In genomic region chr12:102799528-102799927, GRCm38 (mm10) we compare ENCODE assay signal across 26 mouse cellular contexts. TPM values are rescaled to one million over a fixed set of nuclear protein-coding genes. Genes with fewer than 3 reads are reported as not detected.
DNase-seq lines count a peak whose midpoint lies in the region; ATAC-seq and TF ChIP-seq lines count a peak whose summit lies in the region.
"Had no signal": no experiment of that assay in that cellular context is flagged by ENCODE, and none has a peak within 500 bp of the region (broad histone marks: within the 10 kb centered on the region; RNA-seq: fewer than 3 reads in every experiment).

No protein-coding gene starts in this region.

- no peak for TF ChIP-seq RAD21 in MEL (IDR thresholded peaks at IDR 0.05; ENCODE audit: low read depth, low read length)

- peak; percentile 38; the same call in 1 of the 2 replicates for ATAC-seq in megakaryocyte, adult 5-6 weeks (ENCODE audit: poor library complexity, severe bottlenecking)
- ATAC-seq: forebrain, embryonic 13.5 days; forebrain, postnatal 0 days; Patski had no signal

- H3K27me3 ChIP-seq in MEL (ENCODE audit: control insufficient read depth in 1 of 2, insufficient read depth in 2 of 2, low read length in 2 of 2), result no peaks in the 10 kb centered on the region
- H3K27me3 ChIP-seq: forebrain, embryonic 13.5 days; heart, embryonic 12.5 days; Patski had no signal

- H3K9me3 ChIP-seq in MEL (replicated peaks; ENCODE audit: insufficient read depth, low read length), result no peaks in the 10 kb centered on the region
- H3K9me3 ChIP-seq: embryonic facial prominence, embryonic 10.5 days; forebrain, embryonic 13.5 days; heart, embryonic 12.5 days; hindbrain, embryonic 10.5 days had no signal

- H3K4me1 ChIP-seq in MEL (ENCODE audit: control insufficient read depth in 1 of 2, insufficient read depth in 2 of 2, low read length in 2 of 2), result peaks cover 2 to 8% of the 10 kb centered on the region in 2 experiments
- H3K4me1 ChIP-seq: embryonic facial prominence, embryonic 10.5 days; forebrain, embryonic 13.5 days; heart, embryonic 12.5 days; hindbrain, embryonic 10.5 days had no signal

- no peak overlapping the region for H3K9ac ChIP-seq in MEL (ENCODE audit: control insufficient read depth, low read depth, low read length, poor library complexity, severe bottlenecking)
- H3K9ac ChIP-seq: forebrain, embryonic 13.5 days; forebrain, postnatal 0 days; heart, embryonic 12.5 days; hindbrain, embryonic 14.5 days had no signal

- peak; percentile 36 for DNase-seq in thymus, postnatal 0 days (ENCODE audit: low spot score)
- DNase-seq in thymus, adult 18-20 months, result no peak
- peak; percentile 87 for DNase-seq in MEL (ENCODE audit: low read depth, low spot score)
- DNase-seq in urinary bladder, postnatal 36 days (ENCODE audit: low spot score in 2 of 2), result no peak
- DNase-seq in cerebellum, adult 9-10 months, result no peak
- DNase-seq: adrenal gland, adult 8-10 months; adrenal gland, postnatal 36 days; cerebellum, adult 11 months; cerebellum, adult 8-10 months; cerebellum, postnatal 25 days; forebrain, postnatal 0 days; gastrocnemius, postnatal 14 days had no signal

- H3K27ac ChIP-seq in MEL (ENCODE audit: control insufficient read depth, low read depth, low read length), result peak overlapping the region; percentile 33; the same call in 1 of the 2 replicates
- H3K27ac ChIP-seq: embryonic facial prominence, embryonic 10.5 days; forebrain, embryonic 13.5 days; hindbrain, embryonic 10.5 days; hindbrain, embryonic 14.5 days had no signal

- no peak for TF ChIP-seq POLR2A in MEL (IDR thresholded peaks at IDR 0.05; ENCODE audit: control insufficient read depth in 1 of 2, insufficient read depth in 1 of 2, low read depth in 1 of 2, low read length in 2 of 2, poor library complexity in 1 of 2)

- no peaks in the 10 kb centered on the region for H3K79me2 ChIP-seq in MEL (ENCODE audit: control insufficient read depth, insufficient read depth, low read length, poor library complexity)

- TF ChIP-seq CTCF in MEL (IDR thresholded peaks at IDR 0.05 in 2 of 3, conservative IDR thresholded peaks at IDR 0.05 in 1 of 3; ENCODE audit: control insufficient read depth in 1 of 3, insufficient read depth in 1 of 3, low read depth in 2 of 3, low read length in 3 of 3, poor library complexity in 1 of 3, severe bottlenecking in 1 of 3), result no peak

- H3K36me3 ChIP-seq in MEL (ENCODE audit: control insufficient read depth in 1 of 2, insufficient read depth in 2 of 2, low read length in 2 of 2), result peaks cover 10 to 15% of the 10 kb centered on the region in 2 experiments

- no peak overlapping the region for H3K4me3 ChIP-seq in MEL (ENCODE audit: control insufficient read depth in 1 of 2, insufficient read depth in 1 of 2, low read depth in 2 of 2, low read length in 2 of 2)
- H3K4me3 ChIP-seq: embryonic facial prominence, embryonic 10.5 days; forebrain, embryonic 13.5 days; heart, embryonic 12.5 days; hindbrain, embryonic 10.5 days had no signal

- peak; percentile 62 to 67 for TF ChIP-seq EP300 in MEL (IDR thresholded peaks at IDR 0.05; ENCODE audit: low read depth in 1 of 2, low read length in 2 of 2)

TF ChIP-seq in MEL, 35 proteins besides CTCF, POLR2A, EP300 and RAD21:
- TF ChIP-seq TAL1 (IDR thresholded peaks at IDR 0.05; ENCODE audit: low read length) (peak; percentile 43; the same call in 1 of the 2 replicates), NRF1 (IDR thresholded peaks at IDR 0.05; ENCODE audit: insufficient read depth, low read depth, low read length, poor library complexity, severe bottlenecking) (no peak), TCF12 (IDR thresholded peaks at IDR 0.05; ENCODE audit: low read depth, low read length) (peak; percentile 65), TBP (IDR thresholded peaks at IDR 0.05; ENCODE audit: low read depth, low read length) (no peak), GATA1 (IDR thresholded peaks at IDR 0.05; ENCODE audit: low read depth, low read length) (peak; percentile 64), ETS1 (IDR thresholded peaks at IDR 0.05; ENCODE audit: low read depth, low read length) (no peak), POLR2AphosphoS5 (IDR thresholded peaks at IDR 0.05; ENCODE audit: borderline replicate concordance, low read depth, low read length) (no peak), MXI1 (IDR thresholded peaks at IDR 0.05; ENCODE audit: low read depth, low read length) (0 out of 2 replicates have a peak, but pooled peaks have one; percentile 12), RCOR1 (IDR thresholded peaks at IDR 0.05; ENCODE audit: low read depth, low read length) (no peak), MAZ (IDR thresholded peaks at IDR 0.05; ENCODE audit: low read depth, low read length) (no peak), ZMIZ1 (IDR thresholded peaks at IDR 0.05; ENCODE audit: low read depth, low read length) (no peak), MYC (IDR thresholded peaks at IDR 0.05; ENCODE audit: low read depth, low read length) (no peak), MYB (IDR thresholded peaks at IDR 0.05; ENCODE audit: low read depth, low read length) (no peak), HCFC1 (IDR thresholded peaks at IDR 0.05; ENCODE audit: low read depth, low read length) (no peak), ELF1 (IDR thresholded peaks at IDR 0.05; ENCODE audit: low read depth, low read length) (no peak)

RNA-seq across cellular contexts. Expression of gene Gm20604, which starts 41.1 kb away (rescaled TPM):
- polyA plus RNA-seq in thymus, postnatal 0 days (2015; fragmentation: Nextera tagmentation; extraction: Ambion mirVana), result 19.0 and 19.3 TPM in 2 replicates
- total RNA-seq in MEL (2012; rRNA removed), result 6.9 and 8.8 TPM in 2 replicates
- 1 to 10 TPM in 1 of 2 experiments, not detected in 1; 7.9 TPM for polyA plus RNA-seq in MEL (2012; ENCODE audit: insufficient read depth in 1 of 2, insufficient read length in 2 of 2, low read depth in 1 of 2, low replicate concordance in 2 of 2, missing spikeins in 1 of 2)
- 10.0 and 10.6 TPM in 2 replicates for total RNA-seq in megakaryocyte, adult 5-6 weeks (2015)
- 3.3 and 5.4 TPM in 2 replicates for total RNA-seq in megakaryocyte, adult 5-6 weeks (2017)

RNA-seq across cellular contexts. Expression of gene Ubr7, which starts 41.8 kb away (rescaled TPM):
- polyA plus RNA-seq in thymus, postnatal 0 days (2015; fragmentation: Nextera tagmentation; extraction: Ambion mirVana), result 35.4 and 39.9 TPM in 2 replicates
- total RNA-seq in MEL (2012; rRNA removed), result 58.5 and 68.1 TPM in 2 replicates
- 10 to 100 TPM in 1 of 2 experiments, not detected in 1; 62.3 TPM for polyA plus RNA-seq in MEL (2012; ENCODE audit: insufficient read depth in 1 of 2, insufficient read length in 2 of 2, low read depth in 1 of 2, low replicate concordance in 2 of 2, missing spikeins in 1 of 2)
- total RNA-seq in megakaryocyte, adult 5-6 weeks (2015), result 15.8 and 21.5 TPM in 2 replicates
- 29.5 and 37.3 TPM in 2 replicates for total RNA-seq in megakaryocyte, adult 5-6 weeks (2017)

RNA-seq across cellular contexts. Expression of gene Gon7, which starts 41.9 kb away (rescaled TPM):
- polyA plus RNA-seq in thymus, postnatal 0 days (2015; fragmentation: Nextera tagmentation; extraction: Ambion mirVana), result 28.4 and 31.8 TPM in 2 replicates
- total RNA-seq in MEL (2012; rRNA removed), result 33.0 and 33.7 TPM in 2 replicates
- polyA plus RNA-seq in MEL (2012; ENCODE audit: insufficient read depth in 1 of 2, insufficient read length in 2 of 2, low read depth in 1 of 2, low replicate concordance in 2 of 2, missing spikeins in 1 of 2), result 100 to 1,000 TPM in 1 of 2 experiments, 10 to 100 TPM in 1; 31.3 to 129 TPM
- 22.2 and 26.1 TPM in 2 replicates for total RNA-seq in megakaryocyte, adult 5-6 weeks (2015)
- total RNA-seq in megakaryocyte, adult 5-6 weeks (2017), result 14.0 and 29.9 TPM in 2 replicates

RNA-seq across cellular contexts. Expression of gene Gm28051, which starts 42.0 kb away (rescaled TPM):
- polyA plus RNA-seq in thymus, postnatal 0 days (2015; fragmentation: Nextera tagmentation; extraction: Ambion mirVana), result not detected in 2 replicates
- total RNA-seq in MEL (2012; rRNA removed), result not detected in 2 replicates
- polyA plus RNA-seq in MEL (2012; ENCODE audit: insufficient read depth in 1 of 2, insufficient read length in 2 of 2, low read depth in 1 of 2, low replicate concordance in 2 of 2, missing spikeins in 1 of 2), result not detected
- not detected in 2 replicates for total RNA-seq in megakaryocyte, adult 5-6 weeks (2015)
- not detected in 2 replicates for total RNA-seq in megakaryocyte, adult 5-6 weeks (2017)
- total RNA-seq: adrenal gland, adult 8-10 months; adrenal gland, postnatal 36 days; ES-E14; forebrain, postnatal 0 days; gastrocnemius, adult 18-20 months; gastrocnemius, postnatal 14 days; heart, adult 8-10 months; heart, postnatal 25 days had no signal
- polyA plus RNA-seq: embryonic facial prominence, embryonic 10.5 days; embryonic facial prominence, embryonic 14.5 days; forebrain, embryonic 13.5 days; forebrain, postnatal 0 days; gonadal fat pad, adult 2 months; heart, embryonic 12.5 days; heart, embryonic 16.5 days; hindbrain, embryonic 10.5 days; hindbrain, embryonic 14.5 days; Patski had no signal

RNA-seq across cellular contexts. Expression of gene Tmem251, which starts 56.0 kb away (rescaled TPM):
- polyA plus RNA-seq in thymus, postnatal 0 days (2015; fragmentation: Nextera tagmentation; extraction: Ambion mirVana), result 18.6 and 20.5 TPM in 2 replicates
- total RNA-seq in MEL (2012; rRNA removed), result 9.0 and 9.3 TPM in 2 replicates
- polyA plus RNA-seq in MEL (2012; ENCODE audit: insufficient read depth in 1 of 2, insufficient read length in 2 of 2, low read depth in 1 of 2, low replicate concordance in 2 of 2, missing spikeins in 1 of 2), result 10 to 100 TPM; 11.4 to 57.5 TPM
- 13.4 and 13.9 TPM in 2 replicates for total RNA-seq in megakaryocyte, adult 5-6 weeks (2015)
- total RNA-seq in megakaryocyte, adult 5-6 weeks (2017), result 9.7 and 11.4 TPM in 2 replicates

Comparison
In these comparisons a context has a peak if more than half of its experiments do, and no peak if none do; other contexts are left out.
1. DNase-seq: peak in thymus, postnatal 0 days (single experiment) and MEL (single experiment); none in thymus, adult 18-20 months (0 of 2), urinary bladder, postnatal 36 days (0 of 2) and cerebellum, adult 9-10 months (single experiment).